Mouse (Mus musculus) C2C12 (cell line): ENCODE data around the gene Def6. TPM values are rescaled to one million over a fixed set of nuclear protein-coding genes. Genes with fewer than 3 reads are reported as not detected.

Experiments used
- H3K27me3 ChIP-seq: one replicate; pipeline ENCODE4 v1.6.1; 2011; ENCODE audit not compliant: control insufficient read depth, insufficient read depth, insufficient read length
- H3K36me3 ChIP-seq: one replicate; pipeline ENCODE4 v1.6.1; 2011; ENCODE audit not compliant: control insufficient read depth, insufficient read depth
- H3K4me3 ChIP-seq: one replicate; pipeline ENCODE4 v1.5.1; 2011; ENCODE audit warnings: mild to moderate bottlenecking, control low read depth; ENCODE audit not compliant: poor library complexity, insufficient read depth, severe bottlenecking
- H3K79me2 ChIP-seq: one replicate; pipeline ENCODE4 v1.6.1; 2011; ENCODE audit not compliant: control insufficient read depth, insufficient read depth
- H3K79me3 ChIP-seq: one replicate; pipeline ENCODE4 v1.6.1; 2011; ENCODE audit warnings: low read depth, control low read depth
- H3ac ChIP-seq: one replicate; pipeline ENCODE3; 2011; ENCODE audit warnings: low read depth; ENCODE audit not compliant: control insufficient read depth, insufficient read length
- CEBPB ChIP-seq: IDR thresholded peaks from one replicate; pipeline ENCODE4 v1.6.1; 2011; ENCODE audit warnings: low read depth, mild to moderate bottlenecking, control low read depth, moderate library complexity
- CTCF ChIP-seq: IDR thresholded peaks from one replicate; pipeline ENCODE4 v1.5.1; 2011; ENCODE audit not compliant: control insufficient read depth, insufficient read depth, insufficient read length
- FOSL1 ChIP-seq: IDR thresholded peaks from one replicate; pipeline ENCODE4 v1.8.0; 2011; ENCODE audit warnings: mild to moderate bottlenecking, low read length; ENCODE audit not compliant: poor library complexity, insufficient read depth, severe bottlenecking
- MAX ChIP-seq: IDR thresholded peaks from one replicate; pipeline ENCODE4 v1.6.1; 2011; ENCODE audit warnings: mild to moderate bottlenecking, control low read depth
- MYOD1 ChIP-seq: IDR thresholded peaks from one replicate; pipeline ENCODE4 v1.6.1; 2011; ENCODE audit warnings: low read depth; ENCODE audit not compliant: control insufficient read depth, insufficient read length
- MYOG ChIP-seq: IDR thresholded peaks from one replicate; pipeline ENCODE4 v1.6.1; 2011; ENCODE audit not compliant: control insufficient read depth, insufficient read length; ENCODE audit errors: extremely low read depth
- USF1 ChIP-seq: IDR thresholded peaks from one replicate; pipeline ENCODE4 v1.6.1; 2011; ENCODE audit warnings: low read depth, mild to moderate bottlenecking, control low read depth, moderate library complexity
- polyA plus RNA-seq: library from polyadenylated mRNA; unstranded; fragments of >200 nt; fragmentation: generic; extraction: Trizol; gene quantifications from one replicate; pipeline ENCODE4 v1.2.1, GENCODE M21; 2012; ENCODE audit warnings: missing spikeins

Gene Def6
- polyA plus RNA-seq, 1 experiment = 5.7 TPM

DNA sequence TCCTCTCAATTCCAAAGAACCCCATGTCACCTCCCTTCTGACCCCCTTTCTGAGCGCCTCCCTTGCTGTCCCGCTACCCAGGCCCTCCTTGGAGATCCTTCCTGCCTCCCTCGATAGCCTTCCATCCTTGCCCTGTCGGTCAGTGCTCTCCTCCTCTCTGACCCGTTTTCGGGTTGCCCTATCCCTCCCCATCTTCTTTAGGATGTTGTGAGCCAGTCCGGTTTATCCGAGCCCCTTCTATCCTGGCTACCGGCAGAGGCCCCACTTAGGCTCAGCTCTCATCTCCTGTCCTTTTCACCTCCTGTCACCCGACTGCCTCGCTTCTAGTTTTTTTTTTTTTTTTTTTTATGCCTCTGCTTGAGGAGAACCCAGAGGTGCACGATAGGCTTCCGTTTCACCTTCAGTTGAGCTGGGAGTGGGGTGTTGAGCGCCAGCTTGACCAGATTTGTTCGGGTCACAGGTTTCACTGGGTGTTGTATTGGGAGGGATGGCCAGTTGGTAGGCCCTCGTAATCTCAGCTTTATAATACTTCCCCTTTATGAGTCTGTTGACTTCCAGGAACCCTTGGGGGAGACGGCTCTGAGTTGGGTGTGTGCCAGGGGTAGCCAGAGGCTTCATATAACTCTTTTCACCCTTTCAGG lies 25.6 kb downstream of the Def6 start:
- TF ChIP-seq CTCF (no peak), FOSL1 (no peak), CEBPB (no peak), USF1 (no peak), MAX (no peak), MYOD1 (no peak), MYOG (no peak)
- Histone ChIP-seq H3K79me2 (peaks cover 56% of the 10 kb centered on the region), H3K4me3 (peak overlapping the region; percentile 97), H3ac (peak overlapping the region; percentile 84), H3K79me3 (peaks cover 39% of the 10 kb centered on the region), H3K27me3 (no peaks in the 10 kb centered on the region), H3K36me3 (peaks cover 5% of the 10 kb centered on the region)

DNA sequence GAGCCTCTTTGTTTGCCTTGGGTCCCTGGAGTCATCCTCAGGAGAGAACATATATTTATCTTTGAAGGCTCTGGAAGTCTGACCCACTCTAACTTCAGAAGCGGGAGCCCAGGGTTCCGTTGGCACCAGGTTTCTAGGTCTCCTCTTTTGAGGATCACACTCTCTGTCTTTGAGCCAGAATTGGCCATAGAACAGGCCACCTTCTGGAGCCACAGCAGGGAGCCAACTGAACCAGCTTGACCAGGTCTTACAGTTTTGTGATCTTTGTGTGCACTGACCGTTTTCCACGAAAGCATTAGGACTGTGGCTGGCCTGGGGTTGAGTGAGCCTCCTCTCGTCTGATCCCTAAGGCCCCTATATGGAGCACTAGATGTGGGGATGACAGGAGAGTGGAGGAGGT lies 27.1 kb downstream of the Def6 start:
- H3K27me3 ChIP-seq = no peaks in the 10 kb centered on the region
- TF ChIP-seq FOSL1 = no peak
- TF ChIP-seq MYOD1 = no peak

DNA sequence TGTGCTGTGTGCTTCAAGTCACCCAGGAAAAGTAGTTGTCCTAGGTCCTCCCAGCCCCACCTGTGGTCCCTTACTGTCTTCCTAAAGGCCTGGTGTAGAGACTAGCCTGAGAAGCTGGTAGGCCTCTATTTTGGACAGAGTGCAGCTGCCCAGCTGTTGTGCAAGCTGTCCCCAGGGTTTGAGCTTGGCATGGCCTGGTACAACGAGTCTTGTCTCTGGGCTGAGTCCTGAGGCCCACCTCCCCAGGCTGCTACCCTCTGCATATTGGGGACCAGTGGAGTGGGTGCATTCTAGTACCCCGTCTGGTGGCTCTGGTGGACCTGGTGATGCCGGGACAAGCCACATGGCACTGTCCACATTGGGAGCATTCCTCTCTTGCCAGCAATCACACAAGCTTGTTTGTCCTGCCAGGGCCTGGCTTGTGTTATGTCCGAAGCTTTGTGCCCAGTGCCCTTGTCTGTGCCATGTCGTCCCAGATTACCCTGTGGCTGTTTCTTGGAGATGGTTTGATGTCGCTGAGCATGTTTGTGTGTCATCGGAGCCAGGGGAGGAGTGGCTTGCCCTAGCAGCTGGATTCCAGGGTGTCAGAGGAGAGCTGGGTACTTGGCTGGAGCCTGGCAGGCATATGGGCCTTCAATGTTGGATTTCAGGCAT lies 28.5 kb downstream of the Def6 start:
- peaks cover 81% of the 10 kb centered on the region for H3K79me2 ChIP-seq
- peaks cover 49% of the 10 kb centered on the region for H3K79me3 ChIP-seq
- H3K4me3 ChIP-seq = no peak overlapping the region
- peak overlapping the region; percentile 13 for H3ac ChIP-seq
- TF ChIP-seq MAX = no peak
- TF ChIP-seq MYOD1 = no peak
- TF ChIP-seq CEBPB = no peak
- no peak for TF ChIP-seq FOSL1
- TF ChIP-seq USF1 = no peak
- no peak for TF ChIP-seq CTCF
- no peak for TF ChIP-seq MYOG
- no peaks in the 10 kb centered on the region for H3K27me3 ChIP-seq
- peaks cover 33% of the 10 kb centered on the region for H3K36me3 ChIP-seq

More for the DNA sequence above, 27.1 kb downstream of the Def6 start:
- Histone ChIP-seq H3K79me2 (peaks cover 67% of the 10 kb centered on the region), H3K4me3 (no peak overlapping the region), H3K79me3 (peaks cover 45% of the 10 kb centered on the region), H3ac (no peak overlapping the region), H3K36me3 (peaks cover 18% of the 10 kb centered on the region)

DNA sequence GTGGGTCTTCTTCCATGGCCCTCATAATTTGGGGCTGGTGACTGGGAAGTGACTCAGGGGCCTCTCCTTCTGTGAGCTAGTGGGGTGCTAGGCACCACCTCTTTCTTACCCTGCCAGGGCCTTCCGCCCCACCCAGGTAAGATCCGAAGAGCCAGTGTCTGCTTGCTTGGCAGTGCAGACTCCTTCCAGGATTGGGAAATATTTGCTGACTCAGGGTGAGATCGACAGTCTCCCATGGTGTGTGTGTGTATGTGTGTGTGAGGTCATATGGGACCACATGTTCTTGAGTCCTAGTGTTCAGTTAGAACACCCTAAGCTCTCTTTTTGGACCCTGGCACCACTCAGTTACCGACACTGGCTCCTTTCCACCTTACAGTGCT lies 29.0 kb downstream of the Def6 start:
- Histone ChIP-seq H3K79me3 (peaks cover 49% of the 10 kb centered on the region), H3K4me3 (no peak overlapping the region), H3K79me2 (peaks cover 85% of the 10 kb centered on the region), H3ac (no peak overlapping the region), H3K27me3 (no peaks in the 10 kb centered on the region), H3K36me3 (peaks cover 37% of the 10 kb centered on the region)
- TF ChIP-seq MAX (peak; percentile 33), CEBPB (peak; percentile 38), MYOD1 (no peak)

DNA sequence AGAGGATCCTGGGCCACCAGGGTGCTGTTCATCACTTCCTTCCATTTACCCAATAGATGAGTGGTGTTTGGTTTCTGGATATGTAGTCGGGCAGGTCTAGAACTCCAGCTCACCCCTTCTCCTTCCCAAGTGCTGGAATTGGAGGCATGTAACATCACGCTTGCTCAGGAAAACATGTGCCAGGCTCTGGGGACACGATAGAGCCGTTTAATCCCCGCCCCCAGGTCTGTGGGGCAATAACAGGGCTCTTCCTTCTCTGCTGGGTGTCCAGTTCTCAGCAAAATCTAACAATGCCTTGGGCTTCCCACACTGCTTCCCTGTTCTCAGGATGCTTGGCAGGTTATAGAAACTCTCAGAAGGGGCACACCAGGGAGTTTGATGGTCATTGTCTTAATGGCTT lies 29.8 kb downstream of the Def6 start:
- Histone ChIP-seq H3K4me3 (no peak overlapping the region), H3K79me2 (peaks cover 92% of the 10 kb centered on the region), H3K36me3 (peaks cover 45% of the 10 kb centered on the region), H3K27me3 (no peaks in the 10 kb centered on the region), H3ac (no peak overlapping the region), H3K79me3 (peaks cover 49% of the 10 kb centered on the region)
- TF ChIP-seq CEBPB = no peak
- no peak for TF ChIP-seq MYOG

DNA sequence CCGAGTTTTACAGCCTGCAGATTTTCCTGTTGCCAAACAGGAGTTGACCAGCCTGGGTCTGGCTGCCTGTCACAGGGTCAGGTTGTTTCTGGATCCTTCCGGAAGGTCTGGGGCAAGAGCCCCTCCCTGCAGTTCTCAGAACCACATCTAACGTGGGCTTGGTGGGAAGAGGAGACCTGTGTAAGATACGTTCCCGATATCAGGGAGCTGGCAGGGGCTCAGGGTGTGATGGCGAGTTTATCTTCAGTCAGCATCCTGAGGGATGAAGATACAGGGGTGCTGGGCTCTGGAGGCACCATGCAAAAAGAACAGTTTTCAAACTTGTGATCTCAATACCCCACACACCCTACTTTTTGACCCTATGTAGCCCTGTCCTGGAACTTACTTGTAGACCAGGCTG lies 30.3 kb downstream of the Def6 start:
- peaks cover 49% of the 10 kb centered on the region for H3K36me3 ChIP-seq
- H3K27me3 ChIP-seq = no peaks in the 10 kb centered on the region
- TF ChIP-seq MAX = no peak
- TF ChIP-seq CTCF = no peak
- TF ChIP-seq MYOD1 = no peak
- TF ChIP-seq USF1 = no peak
- no peak for TF ChIP-seq FOSL1
- no peak for TF ChIP-seq CEBPB

More for the DNA sequence above, 30.3 kb downstream of the Def6 start:
- H3ac ChIP-seq = no peak overlapping the region
- H3K4me3 ChIP-seq = no peak overlapping the region
- H3K79me3 ChIP-seq = peaks cover 48% of the 10 kb centered on the region
- H3K79me2 ChIP-seq = peaks cover 94% of the 10 kb centered on the region
